Mouse (Mus musculus) cerebellum, adult 2 months (tissue): Measurements from ENCODE around the gene Bbs9. TPM values are rescaled to one million over a fixed set of nuclear protein-coding genes. Genes with fewer than 3 reads are reported as not detected.

Experiments used
- DNase-seq, 2 experiments: peaks; one replicate each; pipeline ENCODE4 v3.0.0; 2021
- H3K27ac ChIP-seq: fragments of 200-500 bp; 2 replicates; pipeline ENCODE4 v1.5.1; 2012; ENCODE audit warnings: low read length, control low read depth, inconsistent platforms; ENCODE audit not compliant: insufficient read depth
- H3K27me3 ChIP-seq: fragments of 200-500 bp; 2 replicates; pipeline ENCODE4 v1.6.1; 2012; ENCODE audit warnings: inconsistent platforms, mild to moderate bottlenecking, low read length, moderate library complexity; ENCODE audit not compliant: control insufficient read depth, insufficient read depth
- H3K4me1 ChIP-seq: fragments of 200-500 bp; 2 replicates; pipeline ENCODE4 v1.6.1; 2011; ENCODE audit warnings: low read length; ENCODE audit not compliant: control insufficient read depth, insufficient read depth
- H3K4me3 ChIP-seq: fragments of 200-500 bp; replicated peaks from 2 replicates; pipeline ENCODE3; 2011; ENCODE audit warnings: mild to moderate bottlenecking, low read depth, low read length, control low read depth; ENCODE audit not compliant: insufficient read depth
- CTCF ChIP-seq: fragments of 200-500 bp; IDR thresholded peaks from 2 replicates; pipeline ENCODE4 v1.5.1; 2011; ENCODE audit warnings: low read depth, mild to moderate bottlenecking, control low read depth, low read length, moderate library complexity, borderline replicate concordance; ENCODE audit not compliant: insufficient read depth
- POLR2A ChIP-seq: fragments of 200-500 bp; IDR thresholded peaks from 2 replicates; pipeline ENCODE4 v1.6.1; 2011; ENCODE audit warnings: low read length, control low read depth, borderline replicate concordance; ENCODE audit not compliant: insufficient read depth
- WGBS: fragments of 180-500 bp; shearing (Covaris S2); methylation state at CpG from one replicate; pipeline ENCODE4 v1.1.7; 2018; 5-methylcytosine and 5-hydroxymethylcytosine counted together
- polyA plus RNA-seq: library from polyadenylated mRNA; depleted of rRNA; stranded (reverse); fragments of >200 nt; gene quantifications from 2 replicates; pipeline ENCODE4 v1.2.3, GENCODE M21; 2012

Bbs9 gene
- polyA plus RNA-seq, 1 experiment, result 15.4 TPM

GRCm38 (mm10) chr9:22734954-22735353 lies 259.4 kb downstream of the Bbs9 start:
- no peaks in the 10 kb centered on the region for H3K4me1 ChIP-seq
- 90% methylated on average over 8 of the region's 8 CpGs for WGBS
- TF ChIP-seq CTCF, result no peak
- no peak for TF ChIP-seq POLR2A
- H3K27ac ChIP-seq, result no peak overlapping the region
- no peak for DNase-seq
- H3K4me3 ChIP-seq, result no peak overlapping the region
- no peaks in the 10 kb centered on the region for H3K27me3 ChIP-seq

GRCm38 (mm10) chr9:22735385-22735784 lies 259.9 kb downstream of the Bbs9 start:
- 50% methylated on average over 8 of the region's 8 CpGs for WGBS
- H3K27me3 ChIP-seq, result no peaks in the 10 kb centered on the region

GRCm38 (mm10) chr9:22737893-22738292 lies 262.4 kb downstream of the Bbs9 start:
- H3K4me1 ChIP-seq, result no peaks in the 10 kb centered on the region
- H3K4me3 ChIP-seq, result no peak overlapping the region
- no peaks in the 10 kb centered on the region for H3K27me3 ChIP-seq
- no peak for DNase-seq
- no peak overlapping the region for H3K27ac ChIP-seq
- 86% methylated on average over 6 of the region's 6 CpGs for WGBS
- no peak for TF ChIP-seq CTCF
- no peak for TF ChIP-seq POLR2A

More at GRCm38 (mm10) chr9:22735385-22735784, 259.9 kb downstream of the Bbs9 start:
- Histone ChIP-seq H3K27ac (no peak overlapping the region), H3K4me3 (no peak overlapping the region), H3K4me1 (no peaks in the 10 kb centered on the region)
- TF ChIP-seq CTCF (no peak), POLR2A (no peak)
- no peak for DNase-seq

GRCm38 (mm10) chr9:22738861-22739260 lies 263.3 kb downstream of the Bbs9 start:
- no peak for DNase-seq
- 98% methylated on average over 3 of the region's 3 CpGs for WGBS
- Histone ChIP-seq H3K4me1 (no peaks in the 10 kb centered on the region), H3K27me3 (no peaks in the 10 kb centered on the region), H3K27ac (no peak overlapping the region), H3K4me3 (no peak overlapping the region)
- TF ChIP-seq CTCF (no peak), POLR2A (no peak)

- no peak overlapping the region for H3K27ac ChIP-seq
- WGBS, result 94% methylated on average over 1 of the region's 1 CpGs
- no peak overlapping the region for H3K4me3 ChIP-seq
- no peak for TF ChIP-seq CTCF
- no peak for DNase-seq
- H3K27me3 ChIP-seq, result no peaks in the 10 kb centered on the region
- no peaks in the 10 kb centered on the region for H3K4me1 ChIP-seq
Measured at GRCm38 (mm10) chr9:22741967-22742366, 266.5 kb downstream of the Bbs9 start.

GRCm38 (mm10) chr9:22748617-22749016 lies 273.1 kb downstream of the Bbs9 start:
- Histone ChIP-seq H3K4me3 (no peak overlapping the region), H3K27me3 (no peaks in the 10 kb centered on the region), H3K27ac (no peak overlapping the region), H3K4me1 (no peaks in the 10 kb centered on the region)
- no peak for TF ChIP-seq CTCF
- TF ChIP-seq POLR2A, result no peak
- WGBS, result 70% methylated on average over 2 of the region's 2 CpGs
- no peak for DNase-seq

- Histone ChIP-seq H3K27ac (no peak overlapping the region), H3K4me1 (no peaks in the 10 kb centered on the region), H3K27me3 (no peaks in the 10 kb centered on the region), H3K4me3 (no peak overlapping the region)
- WGBS, result 62% methylated on average over 17 of the region's 17 CpGs
- no peak for TF ChIP-seq POLR2A
- no peak for TF ChIP-seq CTCF
- no peak for DNase-seq
Measured at GRCm38 (mm10) chr9:22750779-22751545, 275.4 kb downstream of the Bbs9 start.

GRCm38 (mm10) chr9:22751546-22751929 lies 276.0 kb downstream of the Bbs9 start:
- H3K27me3 ChIP-seq, result no peaks in the 10 kb centered on the region
- no peak for TF ChIP-seq POLR2A
- DNase-seq, result no peak
- no peaks in the 10 kb centered on the region for H3K4me1 ChIP-seq
- H3K27ac ChIP-seq, result no peak overlapping the region
- no peak overlapping the region for H3K4me3 ChIP-seq
